Mouse (Mus musculus) gastrocnemius, postnatal 25 days (tissue): ENCODE measurements around the gene Vwa8. TPM values are rescaled to one million over a fixed set of nuclear protein-coding genes. Genes with fewer than 3 reads are reported as not detected.
A peak's percentile ranks its signal among the peaks of the same experiment; 100 is the strongest.
"Not testable (repeated sequence)": the region's sequence is repeated elsewhere in the genome, so short reads cannot be mapped to it uniquely, and the experiment has no call there.

ENCODE experiments used
- DNase-seq: peaks from one replicate; pipeline ENCODE4 v3.0.0; 2022
- total RNA-seq, 2 experiments: library from RNA; stranded (reverse); gene quantifications; 1 replicate in 1 of 2; 2 replicates in 1 of 2; pipeline ENCODE4 v1.2.3; 2021

The Vwa8 gene
- total RNA-seq, 2 experiments from 2014 or later = 57.0 to 64.3 TPM

GRCm38 (mm10) chr14:78881563-78881962, 32.7 kb downstream of the Vwa8 start:
- DNase-seq = no peak

GRCm38 (mm10) chr14:78885915-78886534, 37.2 kb downstream of the Vwa8 start:
- no peak for DNase-seq

- no peak for DNase-seq
Measured at GRCm38 (mm10) chr14:78886566-78887234, 37.8 kb downstream of the Vwa8 start.

DNA sequence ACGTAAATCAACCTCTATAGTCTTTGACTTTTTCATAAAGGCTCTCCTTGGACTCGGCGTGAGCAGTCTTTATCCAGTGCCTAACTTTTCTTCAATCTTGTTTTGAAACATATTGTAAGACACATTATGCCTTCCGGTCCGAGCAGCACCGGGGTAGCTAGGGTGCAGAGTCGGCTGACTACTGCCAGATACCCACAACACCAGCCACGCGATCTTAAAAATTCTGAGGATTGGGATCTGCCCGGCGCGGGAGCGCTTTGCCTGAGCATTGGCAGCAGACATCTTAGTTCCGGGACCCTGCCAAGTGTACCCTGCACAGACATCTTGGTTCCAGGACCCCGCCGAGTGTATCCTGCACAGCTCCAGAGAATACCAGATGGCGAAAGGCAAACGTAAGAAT, 38.6 kb downstream of the Vwa8 start:
- DNase-seq = not testable (repeated sequence)

DNA sequence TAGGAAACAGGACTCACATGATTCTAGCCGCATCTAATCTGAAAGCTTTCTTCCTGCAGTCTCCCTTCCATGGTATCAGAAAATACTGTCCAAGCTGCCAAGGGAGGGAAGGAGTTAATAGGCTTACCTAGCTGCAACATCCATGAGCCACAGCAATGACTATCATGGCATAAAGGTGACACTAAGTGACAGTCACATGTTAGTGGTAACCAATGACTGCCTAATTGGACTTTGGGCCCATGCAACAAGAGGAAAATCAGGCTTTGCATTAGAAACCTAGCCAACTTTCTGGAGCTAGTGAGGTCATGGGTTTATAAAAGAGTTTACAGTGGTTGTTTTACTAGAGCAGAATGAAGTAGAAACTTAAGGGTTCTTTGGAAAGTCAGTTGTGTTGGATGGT, 46.6 kb downstream of the Vwa8 start:
- DNase-seq = no peak

- DNase-seq = peak; percentile 67
Measured at GRCm38 (mm10) chr14:78896252-78896651, 47.4 kb downstream of the Vwa8 start.

- DNase-seq = peak; percentile 49
Measured at GRCm38 (mm10) chr14:78900770-78901169, 51.9 kb downstream of the Vwa8 start.

DNA sequence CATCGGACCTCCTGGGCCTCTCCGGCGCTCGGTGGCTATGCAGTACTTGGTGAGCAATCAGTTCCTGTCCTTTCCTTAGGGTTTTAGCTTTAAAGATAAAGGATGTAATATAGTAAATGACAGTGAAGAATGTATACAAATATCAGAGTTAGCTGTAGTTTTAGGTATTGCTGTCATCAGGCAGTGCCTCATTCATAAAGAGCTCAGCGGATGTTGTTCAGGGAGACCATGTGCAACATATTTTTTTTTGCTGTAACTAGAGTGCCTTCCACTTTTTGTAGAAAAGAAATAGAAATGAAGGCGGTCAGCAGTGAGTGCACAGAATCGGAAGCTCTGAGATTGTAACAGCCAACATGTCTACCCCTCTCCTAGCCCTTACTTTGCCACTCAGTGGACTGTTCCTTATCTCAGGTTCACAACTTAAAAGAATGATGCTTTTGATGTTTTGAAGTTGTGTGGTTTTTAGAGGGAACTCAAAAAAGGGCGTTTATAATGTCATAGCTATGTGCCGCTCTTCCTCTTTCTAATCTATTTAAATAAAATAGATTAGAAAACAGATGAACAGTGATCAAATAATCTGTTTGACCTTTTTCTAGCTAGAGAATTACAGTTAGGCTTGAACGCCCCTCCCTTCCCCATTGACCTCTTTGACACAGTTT, 59.5 kb downstream of the Vwa8 start:
- no peak for DNase-seq

GRCm38 (mm10) chr14:78912076-78912475, 63.2 kb downstream of the Vwa8 start:
- DNase-seq = no peak

- DNase-seq = no peak
Measured at GRCm38 (mm10) chr14:78914180-78914579, 65.3 kb downstream of the Vwa8 start.

DNA sequence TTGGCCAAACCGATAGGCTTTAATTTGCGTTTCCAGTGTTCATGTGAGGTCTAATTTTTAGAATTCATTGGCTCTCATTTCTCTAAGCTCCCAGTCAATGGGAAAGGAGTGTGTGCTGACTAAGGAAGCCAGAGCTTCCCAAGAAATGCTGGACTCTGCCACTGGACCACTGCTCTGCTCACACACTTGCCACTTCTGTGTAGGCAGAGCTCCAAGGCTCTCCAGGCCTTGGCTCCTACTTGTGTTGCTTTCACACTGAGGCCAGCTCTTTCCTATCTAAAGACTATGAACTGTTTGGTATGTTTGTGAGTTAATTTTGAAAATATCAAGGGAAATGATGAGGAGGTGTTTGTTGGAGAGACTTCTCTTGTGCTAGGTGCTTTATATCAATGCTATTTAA, 67.8 kb downstream of the Vwa8 start:
- no peak for DNase-seq

DNA sequence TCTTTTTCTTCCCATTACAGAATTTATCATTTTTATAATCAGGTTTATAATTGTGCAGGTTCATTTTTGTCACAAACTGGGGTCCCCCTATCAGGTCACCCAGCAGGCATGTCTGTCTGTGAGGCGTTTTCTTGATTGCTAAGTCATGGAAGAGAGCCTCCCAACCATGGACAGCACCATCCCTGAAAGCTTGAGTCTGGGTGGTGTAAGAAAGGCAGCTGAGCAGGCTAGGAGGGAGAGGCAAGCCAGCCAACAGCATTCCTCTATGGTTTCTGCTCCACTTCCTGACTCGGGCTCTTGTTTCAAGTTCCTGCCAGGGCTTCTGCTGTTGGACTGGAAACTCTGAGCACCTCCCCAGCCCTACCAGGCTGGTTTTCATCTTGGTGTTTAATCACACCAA, 72.4 kb downstream of the Vwa8 start:
- DNase-seq = peak; percentile 8

DNA sequence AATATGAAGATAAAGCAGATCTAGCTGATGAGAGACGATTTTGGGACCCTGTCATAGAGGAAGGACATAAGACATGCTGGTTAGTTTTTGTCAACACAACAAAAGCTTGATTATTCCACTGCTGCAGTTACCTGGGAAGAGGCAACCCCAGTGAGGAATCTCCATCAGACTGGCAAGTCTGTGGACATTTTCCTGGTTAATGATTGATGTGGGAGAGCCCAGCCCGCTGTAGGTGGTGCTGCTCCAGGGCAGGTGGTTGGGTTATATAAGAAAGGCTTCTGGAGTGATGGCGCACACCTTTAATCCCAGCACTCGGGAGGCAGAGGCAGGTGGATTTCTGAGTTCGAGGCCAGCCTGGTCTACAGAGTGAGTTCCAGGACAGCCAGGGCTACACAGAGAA, 74.8 kb downstream of the Vwa8 start:
- no peak for DNase-seq

DNA sequence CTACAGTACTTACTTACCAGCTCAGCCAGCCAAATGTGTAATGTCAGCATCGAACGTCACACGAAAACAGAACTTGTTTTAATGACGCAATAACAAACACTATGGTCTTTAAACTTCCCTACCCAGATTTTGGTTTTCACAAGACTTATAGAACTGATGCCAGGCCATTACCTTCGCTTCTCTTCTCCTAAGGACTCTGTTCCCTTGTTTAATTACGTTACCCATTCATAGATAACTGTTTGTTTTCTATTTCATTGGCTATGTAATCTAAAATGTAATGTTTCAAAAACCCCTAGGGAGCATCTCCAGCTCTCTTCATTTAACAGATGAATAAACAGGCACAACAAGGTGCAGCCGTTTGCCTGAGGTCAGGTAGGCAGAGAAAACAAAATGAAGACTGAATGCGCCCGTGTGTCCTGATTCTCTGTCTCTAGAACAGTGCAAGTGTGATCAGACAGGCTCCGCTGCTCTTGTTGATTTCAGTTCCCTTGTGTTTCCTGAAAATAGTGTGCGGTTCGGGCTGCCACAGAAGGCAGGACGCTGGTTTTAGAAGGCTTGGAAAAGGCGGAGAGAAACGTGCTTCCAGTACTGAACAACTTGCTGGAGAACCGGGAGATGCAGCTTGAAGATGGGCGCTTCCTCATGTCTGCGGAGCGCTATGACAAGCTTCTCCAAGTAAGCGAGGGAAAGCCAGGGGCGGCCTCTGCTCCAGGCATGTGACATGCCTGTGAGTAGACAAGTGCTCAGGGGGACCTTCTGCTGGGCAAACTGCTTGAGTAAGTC, 76.1 kb downstream of the Vwa8 start:
- no peak for DNase-seq

GRCm38 (mm10) chr14:78932094-78932493, 83.2 kb downstream of the Vwa8 start:
- DNase-seq = no peak

- no peak for DNase-seq
Measured at GRCm38 (mm10) chr14:78933399-78933798, 84.5 kb downstream of the Vwa8 start.

DNA sequence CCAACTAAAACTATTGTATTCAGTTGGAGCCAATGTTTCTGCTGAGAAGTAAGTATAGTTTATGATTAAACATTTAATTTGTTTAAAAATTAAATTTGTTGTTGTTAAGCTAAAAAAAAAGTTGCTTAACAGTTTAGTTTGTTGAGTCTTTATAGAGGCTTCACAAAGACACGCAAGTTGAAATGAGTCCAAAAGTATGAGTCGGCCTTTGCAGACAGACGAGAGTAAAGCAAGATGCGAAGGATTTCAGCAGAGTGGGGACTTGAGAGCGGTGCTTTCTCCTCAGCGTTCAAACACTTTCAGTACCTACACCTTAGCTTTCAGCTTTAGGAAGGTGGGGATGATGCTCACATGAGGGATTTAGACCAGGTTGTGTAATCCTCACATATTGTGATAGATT, 85.7 kb downstream of the Vwa8 start:
- DNase-seq = no peak

DNA sequence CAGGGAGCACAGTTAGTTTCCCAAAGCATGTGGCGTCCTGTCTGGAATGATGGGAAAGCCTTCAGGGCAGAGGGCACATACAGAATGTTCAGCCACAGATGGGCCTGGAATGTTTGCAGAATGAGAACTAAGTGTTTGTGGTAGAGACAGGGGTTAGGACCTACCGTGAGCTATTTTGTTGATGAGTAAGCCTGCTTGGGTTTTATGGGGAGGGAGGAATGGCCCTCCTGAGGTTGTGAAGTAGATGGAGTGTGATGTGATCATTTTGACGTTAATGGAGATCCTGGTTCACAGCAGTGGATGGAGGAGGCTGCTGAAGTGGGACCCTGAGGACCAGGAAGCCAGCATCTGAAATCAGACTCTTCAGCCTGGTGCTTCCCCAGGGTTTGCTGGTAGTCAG, 86.9 kb downstream of the Vwa8 start:
- DNase-seq = no peak

DNA sequence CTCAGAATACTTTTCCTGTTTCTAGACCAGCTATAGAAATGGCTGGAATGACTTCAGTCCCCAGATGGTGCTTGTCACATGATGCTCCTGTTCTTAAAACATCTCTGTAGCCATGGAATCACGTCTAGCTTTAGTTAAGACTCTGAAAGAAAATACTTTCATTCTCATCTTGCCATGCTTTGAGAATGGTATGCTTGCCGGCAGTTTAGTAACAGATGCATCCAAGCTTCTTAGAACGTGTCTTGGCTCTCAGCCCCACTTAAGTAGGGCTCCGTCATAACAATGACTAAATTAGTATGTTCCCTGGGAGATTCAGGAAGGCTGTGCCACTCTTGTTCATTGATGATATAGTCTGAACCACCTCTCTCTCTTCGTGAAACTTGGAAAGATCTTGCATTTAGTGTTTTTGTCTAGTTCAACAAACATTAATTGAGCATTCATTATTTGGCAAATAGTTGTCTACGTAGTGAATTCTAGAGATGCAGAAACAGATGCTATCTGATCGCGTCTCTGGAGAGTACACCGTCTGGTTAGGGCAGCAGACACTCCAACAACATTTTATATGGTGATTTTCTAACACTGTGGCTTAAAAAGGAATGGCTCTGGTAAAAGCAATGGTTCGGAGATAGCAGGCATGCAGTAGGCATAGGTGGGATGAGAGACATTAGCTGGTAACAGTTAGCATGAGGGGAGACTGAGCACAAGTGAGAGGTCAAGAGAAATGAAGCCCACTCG, 93.1 kb downstream of the Vwa8 start:
- DNase-seq = no peak

DNA sequence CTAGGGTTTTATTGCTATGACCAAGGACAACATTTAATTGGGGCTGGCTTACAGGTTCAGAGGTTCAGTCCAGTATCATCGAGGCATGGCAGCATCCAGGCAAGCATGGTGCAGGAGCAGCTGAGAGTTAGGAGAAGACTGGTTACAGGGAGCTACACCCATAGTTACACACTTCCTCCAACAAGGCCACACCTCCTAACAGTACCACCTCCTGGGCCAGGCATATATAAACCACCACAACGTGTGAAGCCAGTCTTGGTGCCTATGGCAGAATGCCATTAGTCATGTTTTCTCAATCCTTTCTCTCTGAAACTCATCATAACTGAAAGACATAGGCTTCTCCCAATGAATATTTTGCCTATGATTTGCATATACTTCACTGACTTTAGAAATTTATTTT, 106.9 kb downstream of the Vwa8 start:
- DNase-seq = no peak

DNA sequence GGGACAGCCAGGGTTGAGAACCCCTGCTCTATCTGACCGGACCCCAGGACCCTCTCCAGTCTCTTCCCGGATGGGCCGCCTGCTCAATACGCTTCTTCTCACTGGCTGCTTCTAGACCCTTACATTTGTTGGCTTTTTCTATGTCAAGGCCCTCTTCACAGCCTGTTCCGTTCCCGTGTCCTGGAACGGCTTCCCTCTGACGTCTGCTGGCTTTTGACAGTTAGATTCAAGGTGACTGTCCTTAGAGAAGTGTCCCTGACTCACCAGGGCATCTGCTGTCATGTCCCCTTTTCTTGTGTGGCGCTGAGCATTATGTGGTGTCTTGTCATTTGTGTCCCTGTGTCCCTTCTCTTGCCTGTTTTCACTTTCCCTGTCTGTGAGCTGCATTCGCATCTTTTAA, 121.8 kb downstream of the Vwa8 start:
- no peak for DNase-seq

GRCm38 (mm10) chr14:78972424-78972823, 123.6 kb downstream of the Vwa8 start:
- DNase-seq = no peak
